Mouse (Mus musculus): ENCODE measurements around the gene Nyap1.

- TF ChIP-seq USF1 (IDR thresholded peaks at IDR 0.05; ENCODE audit: low read depth), result no peak
- no peak for TF ChIP-seq POLR2AphosphoS2 (IDR thresholded peaks at IDR 0.05; ENCODE audit: insufficient read length, low read depth)
- no peak for TF ChIP-seq MYOG (IDR thresholded peaks at IDR 0.05; ENCODE audit: control insufficient read depth in 1 of 3, insufficient read depth in 1 of 3, insufficient read length in 2 of 3, low read depth in 2 of 3)
- TF ChIP-seq POLR2A (IDR thresholded peaks at IDR 0.05; ENCODE audit: insufficient read length, low read depth), result no peak
- no peak for TF ChIP-seq MYOD1 (IDR thresholded peaks at IDR 0.05; ENCODE audit: control insufficient read depth in 1 of 3, insufficient read length in 2 of 3, low read depth in 2 of 3)
- no peak for TF ChIP-seq MAX (IDR thresholded peaks at IDR 0.05; ENCODE audit: low read depth)
- TF ChIP-seq TCF12 (IDR thresholded peaks at IDR 0.05; ENCODE audit: insufficient read depth, poor library complexity, severe bottlenecking), result no peak
- no peak for TF ChIP-seq E2F4 (IDR thresholded peaks at IDR 0.05; ENCODE audit: insufficient read depth)
- no peak for TF ChIP-seq CEBPB (IDR thresholded peaks at IDR 0.05; ENCODE audit: insufficient read depth, poor library complexity, severe bottlenecking)
- TF ChIP-seq REST (IDR thresholded peaks at IDR 0.05; ENCODE audit: insufficient read depth, insufficient read length), result no peak
- TF ChIP-seq TCF3 (IDR thresholded peaks at IDR 0.05; ENCODE audit: insufficient read length, low read depth), result no peak
- no peak for TF ChIP-seq SRF (IDR thresholded peaks at IDR 0.05; ENCODE audit: control insufficient read depth, insufficient read length, low read depth)
Measured at GRCm38 (mm10) chr5:137768475-137768874, 27.1 kb upstream of the Nyap1 start.

Data from myocyte (in vitro differentiated cells).